Mouse (Mus musculus) lung, embryonic 14.5 days (tissue): ENCODE measurements around the gene Gm21310. TPM values are rescaled to one million over a fixed set of nuclear protein-coding genes. Genes with fewer than 3 reads are reported as not detected.
"Not testable (repeated sequence)": the region's sequence is repeated elsewhere in the genome, so short reads cannot be mapped to it uniquely, and the experiment has no call there.

Source experiments
- ATAC-seq: fragments of 200-750 bp; cut with Nextera tagmentation; 2 replicates; pipeline ENCODE4 v1.8.0; 2017; ENCODE audit warnings: mild to moderate bottlenecking, moderate TSS enrichment, moderate library complexity; ENCODE audit not compliant: insufficient read depth
- DNase-seq: peaks from one replicate; pipeline ENCODE4 v3.0.0-alpha.2; 2015
- H3K27ac ChIP-seq: fragments of 300-500 bp; sonication (generic); 2 replicates; pipeline ENCODE4 v1.5.1; 2014; ENCODE audit warnings: low read depth, mild to moderate bottlenecking, moderate library complexity
- H3K27me3 ChIP-seq: fragments of 300-500 bp; sonication (generic); 2 replicates; pipeline ENCODE4 v1.6.1; 2014; ENCODE audit warnings: low read length, control low read depth; ENCODE audit not compliant: insufficient read depth
- H3K36me3 ChIP-seq: fragments of 300-500 bp; sonication (generic); 2 replicates; pipeline ENCODE4 v1.6.1; 2014; ENCODE audit warnings: control low read depth; ENCODE audit not compliant: insufficient read depth
- H3K4me1 ChIP-seq: fragments of 300-500 bp; sonication (generic); 2 replicates; pipeline ENCODE4 v1.6.1; 2014; ENCODE audit warnings: antibody characterized with exemption, control low read depth; ENCODE audit not compliant: insufficient read depth
- H3K4me2 ChIP-seq: fragments of 300-500 bp; sonication (generic); 2 replicates; pipeline ENCODE4 v1.6.1; 2014; ENCODE audit warnings: mild to moderate bottlenecking
- H3K4me3 ChIP-seq: fragments of 300-500 bp; sonication (generic); 2 replicates; pipeline ENCODE4 v1.5.1; 2014; ENCODE audit warnings: low read depth, low read length
- H3K9ac ChIP-seq: fragments of 300-500 bp; sonication (generic); 2 replicates; pipeline ENCODE4 v1.6.1; 2014
- H3K9me3 ChIP-seq: fragments of 300-500 bp; sonication (generic); 2 replicates; pipeline ENCODE4 v1.6.1; 2016; ENCODE audit warnings: low read depth, low read length, control low read depth
- polyA plus RNA-seq: library from polyadenylated mRNA; unstranded; fragments of >200 nt; fragmentation: Nextera tagmentation; extraction: Ambion mirVana; gene quantifications from 2 replicates; pipeline ENCODE4 v1.2.1, GENCODE M21; 2014

Gm21310 gene
- polyA plus RNA-seq = not detected in 2 replicates

DNA sequence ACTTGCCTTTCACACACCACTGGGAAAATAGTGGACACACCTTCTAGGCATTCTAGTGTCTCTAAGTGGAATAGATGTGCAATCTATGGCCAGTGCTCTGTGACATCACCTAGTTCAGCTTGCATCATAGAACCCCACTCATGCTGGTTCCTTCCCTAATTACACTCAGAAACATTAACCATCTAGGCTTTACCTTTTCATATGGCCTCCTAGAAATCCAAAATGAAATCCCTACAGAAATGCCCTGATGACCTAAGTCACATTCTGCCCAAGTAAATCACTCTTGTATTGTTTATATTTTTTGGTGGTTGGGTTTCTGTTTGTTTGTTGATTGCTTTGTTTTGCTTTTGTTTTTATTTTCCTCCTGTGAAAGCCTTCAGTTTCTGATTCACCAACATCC, at the start of gene Gm21310:
TSS of gene Gm21310 (minus strand) at position 101 of the 400 bp plus-strand sequence.
- not testable (repeated sequence) for H3K9me3 ChIP-seq, H3K4me3 ChIP-seq, H3K4me2 ChIP-seq, H3K27me3 ChIP-seq, ATAC-seq, H3K36me3 ChIP-seq, DNase-seq, H3K27ac ChIP-seq, H3K4me1 ChIP-seq, H3K9ac ChIP-seq

Other genes with a start within 250 kb of the Gm21310 start
- not detected in 2 replicates for gene Gm20834, start 177.4 kb upstream of the Gm21310 start, polyA plus RNA-seq